Mouse (Mus musculus): ENCODE measurements around the gene Eef1a1.

DNA sequence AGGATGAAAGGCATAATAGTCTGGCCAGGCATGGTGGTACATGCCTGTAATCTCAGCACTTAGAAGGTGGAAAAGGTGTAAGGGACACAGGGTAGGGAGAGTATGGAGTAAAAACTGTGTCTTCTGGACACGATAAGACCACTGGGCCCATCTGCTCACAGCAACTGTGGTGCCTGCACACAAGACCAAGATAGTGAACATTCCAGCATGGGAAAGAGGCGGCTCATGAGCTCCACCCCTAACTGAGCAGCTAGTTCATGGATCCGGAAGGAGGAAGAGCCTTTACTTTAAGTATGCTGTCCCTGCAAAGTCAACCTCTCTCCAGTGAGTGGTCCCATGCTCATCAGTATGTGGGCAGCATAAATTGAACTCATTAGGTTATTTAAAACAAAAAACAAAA, 15.7 kb upstream of the Eef1a1 start:
- TF ChIP-seq CTCF (IDR thresholded peaks at IDR 0.05; ENCODE audit: low read depth) (no peak), EP300 (IDR thresholded peaks at IDR 0.05; ENCODE audit: low read depth) (no peak)
